Mouse (Mus musculus): ENCODE data around the gene Gapdhs.
"Not testable (repeated sequence)": the region's sequence is repeated elsewhere in the genome, so short reads cannot be mapped to it uniquely, and the experiment has no call there.

- not testable (repeated sequence) for TF ChIP-seq CTCF (IDR thresholded peaks at IDR 0.05; ENCODE audit: control insufficient read depth, insufficient read depth, low read length); POLR2A (IDR thresholded peaks at IDR 0.05; ENCODE audit: borderline replicate concordance, control insufficient read depth, low read depth, low read length)
Observed at GRCm38 (mm10) chr7:30742570-30742969, 911 bp downstream of the Gapdhs start.

All from bone marrow, adult 2 months (tissue).